Mouse (Mus musculus) heart, postnatal 36 days (tissue): ENCODE measurements around the gene Fancd2os. TPM values are rescaled to one million over a fixed set of nuclear protein-coding genes. Genes with fewer than 3 reads are reported as not detected.
A peak's percentile ranks its signal among the peaks of the same experiment; 100 is the strongest.

Experiments used
- DNase-seq, 2 experiments: peaks; one replicate each; pipeline ENCODE4 v3.0.0; 2021 to 2022
- intact Hi-C: fragments of 180-260 bp; cut with DNase I; formaldehyde crosslinking; loops from one replicate; pipeline ENCODE4 v1.15.1; 2025
- total RNA-seq, 2 experiments: library from RNA; stranded (reverse); gene quantifications; 2 replicates each; pipeline ENCODE4 v1.2.3; 2021

Fancd2os gene
- total RNA-seq, 2 experiments from 2014 or later = not detected

GRCm38 (mm10) chr6:113609293-113609692, 8.8 kb upstream of the Fancd2os start:
- DNase-seq = no peak
- intact Hi-C loops = loop anchor here (10.0 kb wide), 1 partner anchor 284 kb away; the partner anchor contains the start of gene Ogg1

- intact Hi-C loops = loop anchor here (10.0 kb wide), 1 partner anchor 284 kb away; the partner anchor contains the start of gene Ogg1
- no peak for DNase-seq
These were observed 8.4 kb upstream of the Fancd2os start for GRCm38 (mm10) chr6:113608871-113609270.

- intact Hi-C loops = loop anchor here (2.0 to 10.0 kb wide), 2 partner anchors 18 to 280 kb away; partner anchors contain the start of genes Ogg1 and Vhl
- no peak for DNase-seq
These were observed 4.7 kb upstream of the Fancd2os start for GRCm38 (mm10) chr6:113605224-113605545.

GRCm38 (mm10) chr6:113604432-113605223, 4.1 kb upstream of the Fancd2os start, which contains the start of gene Brk1:
Brk1 (plus strand) TSS chr6:113604772.
- peak; percentile 87 to 92 for DNase-seq
- intact Hi-C loops = loop anchor here (2.0 to 10.0 kb wide), 3 partner anchors 18 to 280 kb away; partner anchors contain the start of genes Emc3, Fancd2, Ogg1 and Vhl

- no peak for DNase-seq
- intact Hi-C loops = loop anchor here (2.0 to 10.0 kb wide), 3 partner anchors 19 to 279 kb away; partner anchors contain the start of genes Emc3, Fancd2, Ogg1 and Vhl
These were observed 3.5 kb upstream of the Fancd2os start for GRCm38 (mm10) chr6:113603993-113604392.

GRCm38 (mm10) chr6:113602821-113603220, 2.3 kb upstream of the Fancd2os start:
- DNase-seq = no peak
- intact Hi-C loops = loop anchor here (5.0 to 10.0 kb wide), 2 partner anchors 71 to 278 kb away; partner anchors contain the start of genes Emc3, Fancd2 and Ogg1

GRCm38 (mm10) chr6:113599833-113600232, 682 bp downstream of the Fancd2os start:
- intact Hi-C loops = loop anchor here (5.0 to 10.0 kb wide), 2 partner anchors 68 to 275 kb away; partner anchors contain the start of genes Emc3, Fancd2 and Ogg1
- no peak for DNase-seq

- DNase-seq = no peak
- intact Hi-C loops = no loop called here
These were observed 2.6 kb downstream of the Fancd2os start for GRCm38 (mm10) chr6:113597945-113598344.

GRCm38 (mm10) chr6:113592637-113593036, 7.9 kb downstream of the Fancd2os start:
- DNase-seq = no peak
- intact Hi-C loops = no loop called here

GRCm38 (mm10) chr6:113586466-113587183, 13.9 kb downstream of the Fancd2os start:
- intact Hi-C loops = no loop called here
- DNase-seq = peak in 1 of 2 experiments; percentile 7

GRCm38 (mm10) chr6:113585065-113585464, 15.4 kb downstream of the Fancd2os start:
- intact Hi-C loops = no loop called here

GRCm38 (mm10) chr6:113583023-113583422, 17.5 kb downstream of the Fancd2os start:
- intact Hi-C loops = no loop called here
- no peak for DNase-seq

More at GRCm38 (mm10) chr6:113585065-113585464, 15.4 kb downstream of the Fancd2os start:
- DNase-seq = no peak

- no peak for DNase-seq
- intact Hi-C loops = no loop called here
These were observed 21.2 kb downstream of the Fancd2os start for GRCm38 (mm10) chr6:113579306-113579705.

- intact Hi-C loops = no loop called here
- DNase-seq = no peak
These were observed 24.5 kb downstream of the Fancd2os start for GRCm38 (mm10) chr6:113576044-113576443.

- intact Hi-C loops = no loop called here
These were observed 36.0 kb downstream of the Fancd2os start for GRCm38 (mm10) chr6:113564557-113564956.

GRCm38 (mm10) chr6:113559736-113560135, 40.8 kb downstream of the Fancd2os start:
- no peak for DNase-seq
- intact Hi-C loops = no loop called here

More at GRCm38 (mm10) chr6:113564557-113564956, 36.0 kb downstream of the Fancd2os start:
- DNase-seq = no peak

Other genes with a start within 250 kb of the Fancd2os start
- gene Tada3, start 222.8 kb downstream of the Fancd2os start, total RNA-seq = 10 to 100 TPM; 23.6 to 24.4 TPM
- 10 to 100 TPM; 69.5 to 73.0 TPM for gene Arpc4, start 222.6 kb downstream of the Fancd2os start, total RNA-seq
- 1 to 10 TPM in 1 of 2 experiments, under 1 TPM in 1; 0.67 to 1.5 TPM for gene Ttll3, start 211.5 kb downstream of the Fancd2os start, total RNA-seq
- 10 to 100 TPM in 1 of 2 experiments, 1 to 10 TPM in 1; 9.9 to 11.6 TPM for gene Rpusd3, start 181.4 kb downstream of the Fancd2os start, total RNA-seq
- gene Cidec, start 165.0 kb downstream of the Fancd2os start, total RNA-seq = 10 to 100 TPM in 1 of 2 experiments, 1 to 10 TPM in 1; 2.5 to 14.0 TPM
- gene Jagn1, start 158.1 kb downstream of the Fancd2os start, total RNA-seq = 10 to 100 TPM; 20.4 to 20.9 TPM
- gene Il17re, start 142.2 kb downstream of the Fancd2os start, total RNA-seq = under 1 TPM; 0.65 to 0.67 TPM
- gene Il17rc, start 129.3 kb downstream of the Fancd2os start, total RNA-seq = 1 to 10 TPM; 6.4 to 6.7 TPM
- gene Creld1, start 117.4 kb downstream of the Fancd2os start, total RNA-seq = 10 to 100 TPM; 45.9 to 57.5 TPM
- gene Prrt3, start 98.8 kb downstream of the Fancd2os start, total RNA-seq = not detected
- 10 to 100 TPM; 57.9 to 61.8 TPM for gene Emc3, start 69.1 kb downstream of the Fancd2os start, total RNA-seq
- gene Fancd2, start 69.0 kb downstream of the Fancd2os start, total RNA-seq = under 1 TPM; 0.11 to 0.17 TPM
- 10 to 100 TPM; 72.7 to 78.5 TPM for gene Brk1, start 4.1 kb upstream of the Fancd2os start, total RNA-seq
- gene Vhl, start 23.2 kb upstream of the Fancd2os start, total RNA-seq = 10 to 100 TPM; 10.5 to 13.8 TPM
- gene Irak2, start 37.8 kb upstream of the Fancd2os start, total RNA-seq = 10 to 100 TPM in 1 of 2 experiments, 1 to 10 TPM in 1; 7.5 to 10.2 TPM
- 10 to 100 TPM; 56.1 to 62.1 TPM for gene Tatdn2, start 96.3 kb upstream of the Fancd2os start, total RNA-seq
- gene Ghrl, start 119.2 kb upstream of the Fancd2os start, total RNA-seq = not detected
- gene Sec13, start 140.0 kb upstream of the Fancd2os start, total RNA-seq = 10 to 100 TPM; 68.4 to 69.3 TPM